Mouse (Mus musculus): ENCODE measurements at regions not wholly inside any gene's neighbourhood (a gene's known extent, or its start where the extent isn't known, plus 50 kb on each side); places are given as distances from the start of the nearest gene placed in this dataset.
A peak's percentile ranks its signal among the peaks of the same experiment; 100 is the strongest.

DNA sequence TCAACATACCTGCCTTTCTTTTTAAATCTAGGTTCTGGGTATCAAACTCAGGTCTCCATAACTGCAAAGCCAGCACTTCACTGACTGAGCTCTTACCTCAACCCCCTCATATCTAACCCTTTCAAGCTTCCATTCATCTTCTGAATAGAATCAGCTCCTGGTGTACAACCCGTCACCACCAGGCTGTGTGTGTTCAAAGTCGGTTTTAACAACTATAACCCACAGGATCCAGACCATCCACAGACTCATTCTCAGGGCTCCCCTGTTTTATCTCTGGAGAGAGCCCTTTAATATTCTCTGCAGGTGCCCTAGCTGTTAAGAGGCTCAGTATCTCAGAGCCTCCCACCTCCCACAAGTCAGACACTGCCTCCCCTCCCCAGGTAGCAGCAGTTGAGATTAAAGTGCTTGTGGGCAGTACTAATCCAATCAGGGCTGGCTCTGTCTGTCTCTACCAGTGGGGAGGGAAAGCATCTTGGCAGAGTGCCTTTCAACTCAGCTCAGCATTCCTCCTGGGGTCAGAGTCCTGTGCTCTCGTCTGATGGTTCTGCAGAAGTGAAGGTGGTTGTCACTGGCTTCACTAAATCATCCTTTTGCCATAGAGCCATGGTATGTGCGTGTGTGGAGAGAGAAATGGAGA, 272.4 kb downstream of the Dhx15 start:
- peak; percentile 20 for DNase-seq

DNA sequence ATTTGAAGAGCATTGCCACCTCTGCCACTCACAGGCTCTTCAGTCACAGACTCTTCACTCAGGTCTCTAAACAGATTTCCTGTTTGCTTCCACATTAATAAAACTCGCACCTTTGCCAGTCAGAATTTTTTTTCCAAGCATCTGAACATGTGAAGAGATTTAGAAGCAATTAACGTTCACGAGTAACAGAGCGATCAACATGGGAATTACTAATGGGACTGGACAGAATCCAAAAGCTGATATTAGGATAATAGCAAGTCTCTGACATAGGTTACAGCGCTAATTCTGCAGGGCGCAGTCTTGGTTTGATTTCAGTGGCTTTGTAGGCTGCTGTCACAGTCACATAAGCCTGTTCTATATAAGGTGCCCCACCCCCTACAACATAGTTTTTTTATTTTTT, 275.6 kb downstream of the Dhx15 start:
- no peak for DNase-seq

DNA sequence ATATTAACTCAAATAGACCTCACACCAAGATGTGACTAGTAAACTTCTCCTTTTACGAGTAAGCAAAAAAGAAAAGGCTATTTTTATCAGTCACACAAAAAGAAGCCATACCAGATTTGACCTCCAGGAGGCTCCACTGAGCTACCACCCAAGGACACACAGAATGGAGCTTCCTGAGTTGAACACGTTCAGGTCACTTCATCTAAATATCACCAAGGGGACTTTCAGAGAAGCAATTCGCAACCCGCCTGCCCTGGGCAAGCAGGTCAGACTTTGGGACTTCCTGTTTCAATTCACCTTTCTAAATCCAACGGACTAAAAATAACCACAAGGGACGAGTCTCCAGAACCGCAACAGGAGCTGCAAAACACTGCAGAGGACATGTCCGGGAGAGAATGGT, 281.5 kb downstream of the Dhx15 start:
- DNase-seq, result peak; percentile 9

DNA sequence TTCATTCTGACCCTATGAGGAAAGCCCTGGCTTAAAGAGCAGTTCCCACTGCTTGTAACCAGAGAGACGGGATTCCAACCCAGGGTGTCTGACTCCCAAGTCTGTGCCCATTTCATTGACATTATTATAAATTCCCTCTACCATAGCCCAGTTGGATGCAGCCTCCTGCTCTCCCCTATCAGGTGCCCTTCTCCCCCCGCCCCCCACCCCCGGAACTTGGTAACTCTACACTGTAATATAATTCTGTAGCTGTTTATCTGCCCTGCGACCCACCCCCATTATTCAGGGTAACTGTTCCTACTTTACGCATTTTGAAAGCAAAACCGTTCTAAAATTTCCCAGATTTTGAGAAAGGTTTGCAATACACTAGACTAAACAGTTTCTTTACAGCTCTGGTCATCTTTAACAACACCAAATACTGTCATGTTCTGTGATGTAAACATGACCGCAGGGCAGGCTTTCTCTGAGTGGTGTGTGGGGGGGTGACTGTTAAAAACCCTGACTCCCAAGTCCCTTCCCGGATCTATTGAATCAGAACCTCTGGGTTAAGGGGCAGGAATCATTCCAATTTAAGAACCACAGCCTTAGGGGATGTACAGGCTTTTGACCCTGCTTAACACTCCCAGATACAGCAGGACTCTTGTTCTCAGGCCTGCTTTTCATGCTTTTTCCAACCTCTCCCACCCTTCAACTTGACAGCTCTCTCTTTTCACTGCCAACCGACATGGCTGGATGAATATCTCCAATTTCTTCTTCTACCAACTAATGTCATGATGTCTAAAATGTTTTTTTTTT, 283.8 kb downstream of the Dhx15 start:
- no peak for DNase-seq

DNA sequence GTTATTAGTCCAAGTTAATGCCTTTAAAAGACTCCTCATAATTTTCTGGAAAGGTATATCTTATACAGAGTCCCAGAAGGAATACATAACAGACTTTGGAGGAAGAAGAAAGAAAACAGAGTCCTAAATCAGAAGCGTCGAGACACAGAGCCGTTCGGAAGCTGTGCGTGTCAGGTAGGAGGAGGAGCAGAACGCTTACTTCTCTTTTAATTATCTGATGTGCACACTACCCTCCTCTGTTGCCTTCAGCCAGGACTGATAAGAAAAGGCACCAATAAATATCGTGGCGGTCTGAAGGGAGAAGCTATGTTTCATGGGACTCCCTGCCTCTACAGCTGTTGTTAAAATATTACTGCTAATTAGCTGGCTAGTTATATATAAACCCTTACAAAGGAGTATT, 296.2 kb downstream of the Dhx15 start:
- DNase-seq, result no peak

DNA sequence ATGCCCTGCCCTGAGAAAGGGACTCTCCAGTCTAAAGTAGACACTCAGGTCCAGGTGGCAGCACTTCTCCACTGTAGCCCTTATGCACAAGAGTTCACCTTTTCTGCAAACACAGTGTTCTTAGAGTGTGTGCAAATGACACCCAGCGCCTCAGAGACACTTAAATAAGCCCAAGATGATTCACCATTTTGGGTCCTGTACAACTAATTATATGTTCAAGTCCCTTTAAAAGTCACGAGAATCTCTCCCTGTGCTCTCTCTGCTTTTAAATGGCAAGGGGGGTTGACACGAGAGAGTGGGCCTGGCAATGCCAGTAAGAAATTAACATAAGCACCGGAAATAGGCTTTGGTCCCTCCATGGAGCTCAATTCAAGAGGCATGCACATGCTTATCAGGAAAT, 299.0 kb downstream of the Dhx15 start:
- DNase-seq, result no peak

DNA sequence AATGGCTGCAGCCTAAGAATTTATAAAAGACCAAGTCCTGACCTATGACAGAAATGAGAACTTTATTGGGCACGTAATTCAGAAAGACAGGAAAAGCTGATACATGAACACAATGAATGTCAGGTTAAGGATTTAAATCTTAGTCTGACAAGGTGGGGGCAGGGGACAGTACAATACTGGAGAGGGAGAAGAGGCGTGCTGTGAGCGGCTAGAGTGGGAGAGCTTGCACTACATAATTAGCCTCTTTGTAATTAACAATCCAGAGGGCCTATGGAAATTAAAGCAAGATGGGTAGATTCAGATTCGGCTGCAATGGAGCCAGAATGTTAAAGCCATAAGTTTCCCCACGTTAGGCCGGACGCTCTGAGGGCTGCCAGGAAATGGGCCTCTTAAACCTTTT, 301.9 kb downstream of the Dhx15 start:
- DNase-seq, result no peak

DNA sequence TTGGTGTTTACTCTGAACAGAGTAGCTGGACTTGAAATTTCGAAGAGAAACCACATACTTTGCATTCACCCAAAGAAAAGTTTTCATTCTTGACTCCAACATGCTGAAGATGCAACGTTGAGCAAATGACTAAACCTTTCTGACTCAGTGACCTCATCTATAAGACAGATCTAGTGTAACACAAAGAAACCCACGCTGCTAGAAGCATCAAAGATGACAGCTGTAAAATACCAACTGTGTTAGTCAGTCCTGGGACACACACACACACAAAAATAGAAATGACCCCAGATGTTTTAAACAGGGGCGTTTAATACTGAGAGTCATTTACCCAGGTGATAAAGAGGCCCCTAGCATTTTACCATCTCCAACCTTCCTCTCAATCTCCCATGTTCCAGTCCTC, 307.7 kb downstream of the Dhx15 start:
- DNase-seq, result no peak

DNA sequence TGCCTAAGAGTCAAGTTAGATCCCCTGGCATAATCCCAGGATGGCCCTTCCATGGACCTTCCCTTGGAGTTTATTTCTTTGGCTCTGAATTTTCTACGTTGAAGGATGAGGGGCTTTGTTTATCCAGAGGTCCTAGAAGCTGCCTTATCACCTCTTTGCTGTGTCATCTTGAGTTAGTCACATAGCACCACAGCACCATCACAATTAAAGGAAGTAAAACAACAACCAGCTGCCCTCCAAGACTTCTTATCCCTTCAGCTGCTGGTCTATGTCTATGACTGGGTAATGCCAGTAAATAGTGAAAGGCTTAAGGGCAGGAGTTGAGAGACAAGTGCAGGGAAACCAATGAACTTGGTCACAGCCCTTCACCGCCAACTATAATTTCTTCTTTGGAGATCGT, 308.1 kb downstream of the Dhx15 start:
- no peak for DNase-seq

DNA sequence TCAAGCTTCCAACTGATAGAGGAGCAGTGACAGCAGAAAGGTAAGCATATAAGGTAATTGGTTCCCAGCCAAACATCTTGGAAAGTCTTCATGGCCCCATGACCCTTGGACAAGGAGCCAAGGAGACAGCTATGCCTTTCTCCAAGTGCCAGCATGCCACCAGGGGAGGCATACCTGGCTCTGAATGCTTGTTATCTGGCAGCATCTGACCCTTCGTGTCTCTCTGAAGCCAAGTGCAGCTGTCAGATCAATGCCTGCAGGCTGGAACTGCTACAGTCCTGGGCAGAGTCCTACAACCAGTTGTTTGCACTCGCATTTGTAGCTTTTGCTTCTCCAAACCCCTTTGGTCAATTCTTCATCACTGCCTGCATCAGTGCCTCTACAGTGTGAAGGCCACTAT, 309.3 kb upstream of the Ppargc1a start:
- DNase-seq, result no peak

DNA sequence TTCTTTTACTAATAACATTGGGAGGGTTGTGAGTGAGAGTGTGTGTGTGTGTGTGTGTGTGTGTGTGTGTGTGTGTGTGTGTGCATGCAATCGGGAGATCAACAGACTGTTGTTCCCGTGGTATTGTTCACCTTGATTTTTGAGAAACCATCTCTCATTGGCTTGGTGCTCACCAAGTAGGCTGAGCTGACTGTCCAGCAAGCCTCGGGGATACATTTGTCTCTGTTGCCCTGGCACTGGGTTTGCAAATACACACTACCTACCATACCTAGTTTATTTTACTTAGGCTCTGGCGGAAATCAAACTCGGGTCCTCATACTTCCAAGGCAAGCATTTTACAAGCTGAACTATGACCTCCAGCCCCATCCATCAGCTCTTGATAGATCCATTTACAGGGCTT, 306.0 kb upstream of the Ppargc1a start:
- DNase-seq, result no peak

DNA sequence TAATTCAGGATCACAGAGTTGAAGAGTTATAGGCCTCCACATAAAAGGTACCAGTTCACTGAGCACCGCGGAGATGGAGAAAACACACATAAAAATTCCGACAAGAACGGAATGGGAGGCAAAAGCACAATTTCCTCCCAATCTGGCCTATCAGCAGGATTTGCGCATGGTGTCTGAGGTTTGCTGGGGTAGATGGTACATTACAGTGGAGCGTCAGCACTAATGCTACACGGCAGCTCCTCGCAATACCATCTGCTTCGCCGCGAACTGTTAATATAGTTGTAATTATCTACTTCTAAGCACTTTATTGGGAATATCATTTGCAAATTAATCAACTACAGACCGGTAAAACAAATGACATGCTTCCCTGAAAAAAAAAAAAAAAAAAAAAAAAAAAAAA, 304.2 kb upstream of the Ppargc1a start:
- no peak for DNase-seq

DNA sequence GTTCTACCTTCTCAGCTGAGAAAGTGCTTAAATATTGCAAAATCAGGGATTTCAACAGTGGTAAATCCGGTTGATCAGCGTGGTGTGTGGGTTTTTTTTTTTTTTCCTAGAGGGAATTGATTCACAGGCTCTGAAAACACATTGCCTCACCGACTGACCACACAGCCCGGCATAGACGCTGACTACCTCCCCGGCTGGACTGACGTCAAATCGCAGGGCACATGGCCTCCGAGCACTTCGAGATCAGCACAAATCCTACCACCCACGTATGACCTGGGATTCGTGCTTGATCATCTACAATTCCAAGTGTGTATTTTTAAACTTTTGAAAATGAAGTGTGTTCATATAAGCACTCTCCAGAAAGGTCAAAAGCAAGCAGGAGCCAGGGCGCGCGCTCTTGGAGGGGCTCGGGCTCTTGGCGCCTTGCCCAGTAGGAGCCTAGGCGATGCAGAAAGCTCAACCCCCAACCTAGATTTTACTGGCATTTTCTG, 300.7 kb upstream of the Ppargc1a start:
- peak; percentile 10 for DNase-seq

DNA sequence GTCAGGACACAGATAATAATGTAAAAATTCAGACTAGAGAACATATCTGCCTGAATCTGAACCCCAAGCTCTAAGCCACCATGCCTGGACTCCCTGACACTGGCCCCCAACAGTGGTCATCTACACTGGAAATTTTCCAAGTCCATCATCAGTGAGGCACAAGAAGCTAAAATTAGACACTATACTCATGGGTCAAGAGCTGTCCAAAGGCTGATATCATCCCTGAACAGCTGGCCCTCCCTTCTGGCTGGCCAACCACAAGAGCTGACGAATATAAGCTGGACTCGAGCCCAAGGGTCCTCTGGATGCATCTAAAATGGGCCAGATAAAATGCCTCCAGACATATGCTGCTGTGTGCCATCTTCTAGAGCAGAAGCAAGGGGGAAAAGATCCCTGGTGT, 298.5 kb upstream of the Ppargc1a start:
- DNase-seq, result peak; percentile 6

DNA sequence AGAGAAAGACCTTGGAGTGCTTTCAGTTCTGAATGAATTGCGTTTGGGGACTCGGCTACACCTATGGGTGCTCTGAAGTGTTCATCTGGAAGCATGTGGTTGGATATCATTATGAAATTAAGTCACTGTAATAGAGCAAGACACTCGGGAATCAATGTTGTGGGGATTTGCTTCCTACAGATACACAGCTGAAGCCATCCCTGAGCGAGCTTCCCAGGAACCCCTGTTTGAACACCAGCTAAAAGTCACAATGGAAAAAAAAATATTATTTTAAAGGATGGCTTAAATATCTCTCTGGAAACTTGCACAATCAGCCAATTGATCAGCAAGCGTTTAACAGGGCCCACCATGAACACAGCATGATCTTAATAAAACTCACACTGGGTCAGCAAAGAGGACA, 293.0 kb upstream of the Ppargc1a start:
- no peak for DNase-seq

DNA sequence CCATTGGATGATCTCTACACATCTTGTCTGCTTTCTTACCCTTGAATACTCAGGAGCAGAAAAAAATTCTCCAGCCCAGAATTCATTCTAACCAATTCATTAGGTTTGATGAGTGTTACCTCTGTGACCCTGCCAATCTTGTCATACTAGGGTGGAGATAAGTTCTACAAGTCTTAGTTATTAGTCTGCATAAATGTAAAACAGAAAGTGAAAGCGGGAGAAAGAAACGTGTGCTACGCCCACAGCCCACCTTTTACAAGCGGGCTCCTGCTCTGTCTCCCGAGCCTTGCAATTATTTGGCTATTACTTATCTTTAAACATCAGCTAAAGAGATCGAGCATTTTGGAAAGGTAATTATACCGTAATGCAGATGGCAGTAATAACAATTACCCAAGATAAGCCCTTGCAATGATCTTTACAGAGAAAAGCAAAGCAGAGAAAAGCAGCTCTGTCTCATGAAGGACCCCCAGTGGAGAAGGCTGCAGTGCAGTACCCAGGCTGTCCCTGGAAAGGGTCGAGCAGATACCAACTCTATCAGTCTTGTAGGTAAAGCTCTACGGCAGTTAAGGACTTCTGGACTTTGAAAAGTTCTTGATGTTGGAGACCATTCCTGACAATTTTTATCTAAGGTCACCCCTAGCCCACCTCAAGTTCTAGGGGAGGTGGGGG, 286.1 kb upstream of the Ppargc1a start:
- DNase-seq, result no peak

DNA sequence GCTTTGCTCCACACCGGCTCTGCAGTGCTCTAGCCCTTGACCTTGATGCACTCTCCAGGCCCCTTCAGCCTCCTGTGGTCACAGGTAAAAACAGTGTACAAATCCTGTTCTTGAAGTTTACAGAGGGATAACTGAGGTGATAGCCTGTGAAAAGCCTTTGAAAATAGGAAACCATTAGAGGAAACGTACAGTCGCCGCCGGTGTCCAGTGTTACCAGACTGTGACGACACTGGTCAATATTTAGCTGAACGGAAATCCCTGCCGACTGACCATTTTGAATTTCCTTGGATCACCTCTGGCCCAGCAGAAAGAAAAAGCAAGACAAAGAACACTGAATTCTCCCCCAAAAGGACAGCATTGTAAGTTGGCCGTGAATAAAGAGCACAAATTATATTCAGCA, 282.6 kb upstream of the Ppargc1a start:
- no peak for DNase-seq

DNA sequence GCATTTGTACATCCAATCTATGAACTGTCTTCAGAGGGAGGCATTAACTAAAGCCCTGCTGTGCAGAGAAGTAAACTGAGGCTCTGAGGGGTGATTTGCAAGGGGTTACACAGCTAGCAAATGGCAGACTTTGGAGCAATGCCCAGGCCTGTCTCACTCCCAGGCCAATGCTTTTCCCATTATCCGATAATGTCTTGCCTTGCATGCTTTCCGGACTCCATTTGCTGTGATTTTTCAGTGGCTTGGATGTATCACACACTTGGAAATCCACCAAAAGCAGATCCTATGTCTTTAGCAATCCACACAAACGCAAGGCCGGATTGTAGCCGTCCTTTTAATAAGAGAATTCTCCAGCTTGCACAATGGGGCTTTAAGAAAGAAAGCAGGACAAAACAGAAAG, 281.7 kb upstream of the Ppargc1a start:
- DNase-seq, result no peak

DNA sequence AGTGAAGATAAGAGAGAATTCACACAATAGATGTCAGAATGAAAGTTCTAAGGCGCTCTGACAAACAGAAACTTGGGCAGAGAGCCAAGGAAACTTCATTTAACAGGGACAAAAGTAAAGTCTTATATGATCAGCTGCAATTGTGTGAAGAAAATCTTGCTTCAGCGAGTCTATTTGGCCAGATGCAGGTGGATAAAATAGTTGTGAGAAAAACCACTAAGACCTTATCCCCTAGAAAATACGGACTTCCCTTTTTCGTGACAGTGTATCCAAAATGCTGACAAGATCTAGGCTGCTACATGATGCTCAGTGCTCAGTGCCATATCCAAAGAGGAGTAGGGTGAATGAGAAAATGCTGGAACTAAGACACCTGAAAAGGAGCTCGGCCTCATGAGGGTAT, 274.7 kb upstream of the Ppargc1a start:
- DNase-seq, result no peak

DNA sequence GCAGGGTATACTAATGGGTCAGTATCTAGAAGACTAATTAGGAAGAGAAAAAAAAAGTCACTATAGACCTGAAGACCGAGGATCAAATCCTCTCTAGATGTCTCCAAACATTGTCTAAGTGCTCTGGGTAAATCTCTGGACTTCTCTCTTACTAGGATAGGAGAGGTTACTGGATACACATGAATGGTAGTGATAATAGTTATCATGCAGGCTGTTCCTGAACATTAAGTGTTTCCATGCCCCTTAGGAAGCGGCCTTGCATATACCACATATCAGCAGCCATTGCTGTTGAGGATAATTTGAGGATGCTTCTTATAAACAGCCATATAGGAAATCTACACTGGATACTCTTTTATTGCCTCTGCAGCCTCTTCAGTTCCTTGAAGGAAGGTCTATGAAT, 274.2 kb upstream of the Ppargc1a start:
- no peak for DNase-seq

DNA sequence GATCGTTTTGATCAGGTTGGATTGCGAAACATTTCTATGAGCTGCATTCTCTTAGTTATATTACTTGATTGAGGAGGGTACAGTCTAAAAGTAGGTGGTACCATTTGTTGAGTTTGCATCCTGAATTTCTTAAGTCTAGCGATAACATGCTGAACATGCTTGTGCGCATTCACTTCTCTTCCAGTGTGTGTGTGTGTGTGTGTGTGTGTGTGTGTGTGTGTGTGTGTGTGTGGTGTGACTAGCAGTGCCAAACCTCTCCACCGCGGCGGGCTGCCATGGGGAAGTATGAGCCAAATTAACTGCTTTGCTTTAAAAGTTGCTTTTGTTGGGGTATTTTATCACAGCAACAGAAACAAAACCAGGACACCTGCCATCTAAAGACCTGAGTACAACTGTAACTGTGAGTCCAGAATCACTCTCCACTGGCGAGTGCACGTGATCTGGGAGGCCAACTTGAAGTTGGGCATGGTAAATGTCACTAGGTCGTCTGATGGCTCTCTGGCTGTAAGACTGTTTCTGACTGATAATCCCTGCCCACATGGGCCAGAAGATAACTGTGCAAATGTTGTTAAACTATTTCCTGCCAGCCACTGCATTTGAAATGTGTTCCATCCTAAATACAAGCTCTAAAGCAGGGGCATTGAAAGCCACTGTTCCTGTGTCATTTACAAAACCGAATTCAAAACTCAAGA, 273.3 kb upstream of the Ppargc1a start:
- no peak for DNase-seq

DNA sequence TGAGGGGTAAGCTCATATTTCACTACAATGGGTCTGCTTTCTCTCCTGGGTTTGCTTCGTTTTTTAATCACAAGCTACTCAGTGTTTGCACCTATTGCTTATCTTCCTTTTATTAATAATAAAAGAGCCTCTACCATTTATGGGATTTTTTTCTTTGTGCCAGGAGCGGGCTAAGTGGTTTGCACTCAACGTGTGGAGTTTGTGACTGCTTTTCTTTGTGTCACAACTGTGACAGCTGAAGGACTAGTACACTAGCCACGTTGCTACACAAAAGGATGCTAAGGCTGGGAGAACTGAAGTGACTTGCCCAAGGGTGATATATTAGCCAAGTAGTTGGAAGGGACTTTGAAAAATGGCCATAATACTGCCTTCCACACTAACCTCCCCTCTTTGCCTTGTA, 271.8 kb upstream of the Ppargc1a start:
- DNase-seq, result no peak

DNA sequence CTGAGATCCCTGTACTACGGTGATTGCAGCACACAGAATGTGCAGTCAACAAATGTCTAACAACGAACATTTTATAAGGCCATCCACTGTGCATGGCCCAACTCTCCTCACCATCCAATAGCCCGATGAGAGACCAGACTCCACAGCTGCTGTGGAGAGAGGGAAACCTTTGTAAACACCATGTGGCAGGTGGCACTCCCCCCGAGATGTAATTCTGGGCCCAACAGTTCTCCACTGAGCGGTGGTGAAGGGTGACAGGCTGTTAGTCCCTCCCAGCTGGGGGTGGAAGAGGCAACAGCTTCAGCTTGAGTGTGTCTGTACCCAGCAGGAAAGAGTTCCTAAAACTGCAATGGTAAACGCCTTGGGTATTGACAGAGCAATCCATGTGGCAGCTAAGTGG, 263.0 kb upstream of the Ppargc1a start:
- DNase-seq, result no peak

DNA sequence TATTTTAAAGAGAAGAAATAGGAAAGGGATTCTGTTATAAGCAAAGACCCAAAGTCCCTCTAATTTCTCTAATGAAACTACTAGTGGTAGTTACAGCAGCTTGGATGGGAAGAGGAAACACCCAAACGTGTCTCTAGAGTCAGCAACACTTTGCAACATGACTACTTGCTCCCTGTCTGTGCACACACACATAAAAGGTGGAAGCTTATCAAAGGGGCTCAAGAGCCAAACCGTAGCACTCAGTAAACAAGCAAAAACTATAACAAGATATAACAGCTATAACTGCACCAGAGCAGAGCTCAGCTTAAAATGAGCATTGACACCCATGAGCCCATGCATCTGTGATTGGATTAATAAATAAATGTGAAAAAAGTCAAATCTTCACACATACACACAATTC, 262.5 kb upstream of the Ppargc1a start:
- no peak for DNase-seq
